Mouse (Mus musculus): ENCODE data around the gene Rims4. TPM values are rescaled to one million over a fixed set of nuclear protein-coding genes. Genes with fewer than 3 reads are reported as not detected.

Rims4 gene
- polyA plus RNA-seq, 1 experiment = 9.0 TPM

DNA sequence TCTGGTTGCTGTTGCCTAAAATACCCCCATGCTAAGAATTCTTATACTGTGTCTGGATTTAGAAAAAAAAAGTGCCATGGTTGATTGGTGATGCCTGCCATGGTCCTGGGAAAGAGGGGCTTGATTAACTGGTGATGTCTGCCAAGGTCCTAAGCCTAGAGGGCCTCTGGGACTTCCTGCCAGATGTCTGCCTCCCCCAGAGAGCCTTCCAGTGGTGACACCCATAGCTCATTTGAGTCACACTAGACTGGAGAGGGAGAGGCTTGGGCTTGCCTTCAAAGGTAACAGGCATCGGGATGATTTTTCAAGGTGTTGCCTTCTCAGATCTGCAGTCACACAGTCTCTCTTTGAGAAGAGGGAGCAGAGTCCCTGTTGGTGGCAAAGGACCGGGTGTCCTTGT lies 23.3 kb downstream of the Rims4 start:
- H3K4me1 ChIP-seq (ENCODE audit: control insufficient read depth, insufficient read depth, insufficient read length, low read length) = no peaks in the 10 kb centered on the region
- no peak overlapping the region for H3K4me3 ChIP-seq (ENCODE audit: insufficient read depth, low read depth, low read length)
- no peak overlapping the region for H3K27ac ChIP-seq (replicated peaks; ENCODE audit: low read depth, low read length)

- no peaks in the 10 kb centered on the region for H3K4me1 ChIP-seq (ENCODE audit: control insufficient read depth, insufficient read depth, insufficient read length, low read length)
- H3K4me3 ChIP-seq (ENCODE audit: insufficient read depth, low read depth, low read length) = no peak overlapping the region
- no peak overlapping the region for H3K27ac ChIP-seq (replicated peaks; ENCODE audit: low read depth, low read length)
These were observed 24.8 kb downstream of the Rims4 start for GRCm38 (mm10) chr2:163893446-163894370.

DNA sequence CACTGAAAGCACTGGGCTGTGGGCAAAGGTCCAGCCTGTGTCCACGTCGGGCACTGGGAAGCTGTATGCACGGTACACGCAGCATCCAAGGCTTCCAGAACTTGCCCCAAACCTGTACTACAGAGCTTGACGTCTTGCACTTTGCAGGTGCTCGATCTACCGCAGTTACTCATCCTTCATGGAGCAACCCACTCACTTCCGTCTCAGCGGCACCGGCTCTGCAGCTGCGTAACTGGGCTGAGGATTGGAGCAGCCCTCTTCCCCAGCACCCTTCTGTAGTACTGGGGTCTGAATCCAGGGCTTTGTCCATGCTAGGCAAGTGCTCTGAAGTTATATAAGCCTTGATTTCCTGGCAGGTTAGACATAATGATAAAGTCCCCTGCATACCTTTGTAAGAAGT lies 27.2 kb downstream of the Rims4 start:
- Histone ChIP-seq H3K27ac (replicated peaks; ENCODE audit: low read depth, low read length) (no peak overlapping the region), H3K4me3 (ENCODE audit: insufficient read depth, low read depth, low read length) (no peak overlapping the region), H3K4me1 (ENCODE audit: control insufficient read depth, insufficient read depth, insufficient read length, low read length) (no peaks in the 10 kb centered on the region)

- no peaks in the 10 kb centered on the region for H3K4me1 ChIP-seq (ENCODE audit: control insufficient read depth, insufficient read depth, insufficient read length, low read length)
These were observed 27.9 kb downstream of the Rims4 start for GRCm38 (mm10) chr2:163890586-163890985.

GRCm38 (mm10) chr2:163889411-163889810 lies 29.1 kb downstream of the Rims4 start:
- no peak overlapping the region for H3K27ac ChIP-seq (replicated peaks; ENCODE audit: low read depth, low read length)
- H3K4me3 ChIP-seq (ENCODE audit: insufficient read depth, low read depth, low read length) = no peak overlapping the region
- H3K4me1 ChIP-seq (ENCODE audit: control insufficient read depth, insufficient read depth, insufficient read length, low read length) = no peaks in the 10 kb centered on the region

More at GRCm38 (mm10) chr2:163890586-163890985, 27.9 kb downstream of the Rims4 start:
- no peak overlapping the region for H3K27ac ChIP-seq (replicated peaks; ENCODE audit: low read depth, low read length)
- H3K4me3 ChIP-seq (ENCODE audit: insufficient read depth, low read depth, low read length) = no peak overlapping the region

DNA sequence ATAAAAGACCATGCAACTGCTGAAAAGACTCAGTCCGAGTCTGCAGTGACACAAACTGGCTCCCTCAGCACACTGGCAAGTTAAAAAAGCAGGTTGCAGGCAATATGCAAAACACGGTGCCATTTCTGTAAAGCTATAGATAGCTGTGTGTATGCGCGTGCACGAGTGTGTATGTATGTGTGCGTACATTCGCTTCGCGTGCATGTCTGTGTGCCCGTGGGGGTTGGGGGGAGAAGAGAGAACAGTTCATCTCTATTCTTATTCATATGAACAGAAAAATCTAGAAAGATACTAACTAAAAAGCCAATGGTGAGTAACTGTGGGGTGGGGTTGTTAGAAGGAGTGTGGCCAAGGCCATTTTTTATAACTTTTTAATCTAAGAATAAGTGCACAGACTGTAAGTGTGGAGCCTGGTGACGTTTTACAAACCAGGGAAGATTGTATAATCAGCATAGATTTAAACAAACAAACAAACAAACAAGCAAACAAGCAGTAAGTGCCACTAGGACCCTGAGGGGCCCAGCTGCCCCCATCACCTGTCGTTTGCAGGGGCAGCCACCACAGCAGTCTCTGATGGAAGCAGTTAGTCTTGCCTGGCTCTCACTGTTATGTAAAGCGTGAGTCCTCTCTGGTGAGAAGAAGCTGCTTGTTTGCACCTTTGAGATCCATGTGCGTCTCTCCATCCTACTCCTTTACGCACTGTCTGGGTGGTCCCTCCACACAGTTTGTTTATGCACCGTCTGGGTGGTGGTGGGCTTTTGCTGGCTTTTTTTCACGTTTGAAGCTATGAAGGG lies 35.4 kb downstream of the Rims4 start:
- Histone ChIP-seq H3K4me3 (ENCODE audit: insufficient read depth, low read depth, low read length) (no peak overlapping the region), H3K4me1 (ENCODE audit: control insufficient read depth, insufficient read depth, insufficient read length, low read length) (no peaks in the 10 kb centered on the region), H3K27ac (replicated peaks; ENCODE audit: low read depth, low read length) (no peak overlapping the region)

- H3K4me1 ChIP-seq (ENCODE audit: control insufficient read depth, insufficient read depth, insufficient read length, low read length) = no peaks in the 10 kb centered on the region
- H3K4me3 ChIP-seq (ENCODE audit: insufficient read depth, low read depth, low read length) = no peak overlapping the region
- H3K27ac ChIP-seq (replicated peaks; ENCODE audit: low read depth, low read length) = no peak overlapping the region
These were observed 37.6 kb downstream of the Rims4 start for GRCm38 (mm10) chr2:163880891-163881290.

DNA sequence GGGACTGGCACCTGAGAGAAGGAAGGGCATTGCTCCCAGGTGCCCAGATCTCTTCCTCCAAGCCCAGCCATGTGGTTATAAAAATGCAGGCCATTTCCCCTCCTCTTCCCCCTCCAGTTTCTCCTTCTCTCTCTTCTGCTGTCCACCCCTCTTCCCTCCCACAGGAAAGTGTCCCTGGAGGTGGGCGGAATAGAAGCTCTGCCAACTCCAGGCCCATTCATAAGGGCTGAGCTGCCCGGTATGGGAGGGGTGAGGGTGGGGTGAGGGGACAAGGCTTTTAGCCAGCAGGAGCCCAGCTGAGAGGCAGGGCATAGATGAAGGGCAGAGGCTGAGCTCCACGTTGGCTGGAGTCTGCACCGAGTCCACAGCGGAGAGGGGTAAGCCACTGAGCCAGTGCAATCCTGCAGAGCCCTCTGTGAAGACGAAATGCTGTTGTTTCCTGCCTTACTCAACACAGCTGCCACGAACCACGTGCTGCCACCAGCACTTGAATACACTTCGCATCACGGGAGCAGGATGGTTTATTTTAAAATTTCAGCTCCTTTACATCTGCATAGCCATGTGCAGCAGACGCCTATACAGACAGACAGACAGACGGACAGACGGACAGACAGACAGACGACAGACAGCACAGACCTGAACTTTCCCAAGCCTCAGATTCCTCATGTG lies 41.5 kb downstream of the Rims4 start:
- Histone ChIP-seq H3K4me1 (ENCODE audit: control insufficient read depth, insufficient read depth, insufficient read length, low read length) (no peaks in the 10 kb centered on the region), H3K4me3 (ENCODE audit: insufficient read depth, low read depth, low read length) (no peak overlapping the region), H3K27ac (replicated peaks; ENCODE audit: low read depth, low read length) (no peak overlapping the region)

GRCm38 (mm10) chr2:163875484-163875883 lies 43.0 kb downstream of the Rims4 start:
- no peak overlapping the region for H3K4me3 ChIP-seq (ENCODE audit: insufficient read depth, low read depth, low read length)
- H3K4me1 ChIP-seq (ENCODE audit: control insufficient read depth, insufficient read depth, insufficient read length, low read length) = no peaks in the 10 kb centered on the region
- no peak overlapping the region for H3K27ac ChIP-seq (replicated peaks; ENCODE audit: low read depth, low read length)

- Histone ChIP-seq H3K4me1 (ENCODE audit: control insufficient read depth, insufficient read depth, insufficient read length, low read length) (no peaks in the 10 kb centered on the region), H3K4me3 (ENCODE audit: insufficient read depth, low read depth, low read length) (no peak overlapping the region), H3K27ac (replicated peaks; ENCODE audit: low read depth, low read length) (no peak overlapping the region)
These were observed 43.6 kb downstream of the Rims4 start for GRCm38 (mm10) chr2:163874877-163875276.

- H3K4me1 ChIP-seq (ENCODE audit: control insufficient read depth, insufficient read depth, insufficient read length, low read length) = no peaks in the 10 kb centered on the region
- no peak overlapping the region for H3K4me3 ChIP-seq (ENCODE audit: insufficient read depth, low read depth, low read length)
- no peak overlapping the region for H3K27ac ChIP-seq (replicated peaks; ENCODE audit: low read depth, low read length)
These were observed 46.6 kb downstream of the Rims4 start for GRCm38 (mm10) chr2:163871906-163872305.

- Histone ChIP-seq H3K4me3 (ENCODE audit: insufficient read depth, low read depth, low read length) (no peak overlapping the region), H3K27ac (replicated peaks; ENCODE audit: low read depth, low read length) (no peak overlapping the region), H3K4me1 (ENCODE audit: control insufficient read depth, insufficient read depth, insufficient read length, low read length) (no peaks in the 10 kb centered on the region)
These were observed 47.2 kb downstream of the Rims4 start for GRCm38 (mm10) chr2:163871266-163871665.

- H3K27ac ChIP-seq (replicated peaks; ENCODE audit: low read depth, low read length) = no peak overlapping the region
- no peak overlapping the region for H3K4me3 ChIP-seq (ENCODE audit: insufficient read depth, low read depth, low read length)
- no peaks in the 10 kb centered on the region for H3K4me1 ChIP-seq (ENCODE audit: control insufficient read depth, insufficient read depth, insufficient read length, low read length)
These were observed 48.7 kb downstream of the Rims4 start for GRCm38 (mm10) chr2:163869783-163870182.

DNA sequence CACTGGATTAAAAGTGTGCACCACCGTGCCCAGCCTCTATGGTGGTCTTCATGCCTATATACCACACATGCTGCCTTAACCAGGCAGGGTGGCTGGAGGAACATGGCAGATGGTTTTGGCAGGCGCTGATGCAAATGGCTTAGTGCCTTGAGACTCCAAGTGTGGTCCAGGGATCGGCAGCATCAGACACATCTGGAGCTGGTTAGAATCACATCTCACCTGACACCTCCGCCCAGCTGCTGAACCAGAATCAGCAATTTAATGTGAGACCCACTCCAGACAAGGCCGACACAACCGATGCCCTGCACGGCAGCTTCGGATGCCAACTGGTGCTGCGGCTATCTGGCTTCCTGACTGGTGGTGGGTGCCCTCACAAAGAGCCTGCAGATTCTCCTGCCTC lies 52.4 kb downstream of the Rims4 start:
- Histone ChIP-seq H3K4me1 (ENCODE audit: control insufficient read depth, insufficient read depth, insufficient read length, low read length) (no peaks in the 10 kb centered on the region), H3K4me3 (ENCODE audit: insufficient read depth, low read depth, low read length) (no peak overlapping the region), H3K27ac (replicated peaks; ENCODE audit: low read depth, low read length) (no peak overlapping the region)

GRCm38 (mm10) chr2:163865311-163865710 lies 53.2 kb downstream of the Rims4 start:
- H3K27ac ChIP-seq (replicated peaks; ENCODE audit: low read depth, low read length) = no peak overlapping the region
- no peaks in the 10 kb centered on the region for H3K4me1 ChIP-seq (ENCODE audit: control insufficient read depth, insufficient read depth, insufficient read length, low read length)
- no peak overlapping the region for H3K4me3 ChIP-seq (ENCODE audit: insufficient read depth, low read depth, low read length)
